Mouse (Mus musculus) skeletal muscle tissue, postnatal 0 days (tissue): Measurements from ENCODE around the gene Cbfa2t3. TPM values are rescaled to one million over a fixed set of nuclear protein-coding genes. Genes with fewer than 3 reads are reported as not detected.

Experiments
- microRNA-seq, 2 experiments: library from miRNA; unstranded; fragments of <30 nt; microRNA quantifications; one replicate each; pipeline ENCODE4; 2016
- polyA plus RNA-seq: library from polyadenylated mRNA; unstranded; fragments of >200 nt; fragmentation: Nextera tagmentation; extraction: Ambion mirVana; gene quantifications from 2 replicates; pipeline ENCODE4 v1.2.1, GENCODE M21; 2015

Cbfa2t3 gene
- polyA plus RNA-seq: 5.3 and 6.0 TPM in 2 replicates

GRCm38 (mm10) chr8:122699005-122699492 is at the start of gene Cbfa2t3:
Gene Cbfa2t3 (minus strand): TSS chr8:122699109.

GRCm38 (mm10) chr8:122622727-122623126 is 76.2 kb downstream of the Cbfa2t3 start, which contains the start of gene Pabpn1l:
Gene Pabpn1l (minus strand): TSS chr8:122622739.

GRCm38 (mm10) chr8:122611295-122612133 is 87.4 kb downstream of the Cbfa2t3 start, which contains the start of the genes Galns and Trappc2l:
Gene Galns (minus strand): TSS chr8:122611463.
Gene Trappc2l (plus strand): TSS chr8:122611640.

DNA sequence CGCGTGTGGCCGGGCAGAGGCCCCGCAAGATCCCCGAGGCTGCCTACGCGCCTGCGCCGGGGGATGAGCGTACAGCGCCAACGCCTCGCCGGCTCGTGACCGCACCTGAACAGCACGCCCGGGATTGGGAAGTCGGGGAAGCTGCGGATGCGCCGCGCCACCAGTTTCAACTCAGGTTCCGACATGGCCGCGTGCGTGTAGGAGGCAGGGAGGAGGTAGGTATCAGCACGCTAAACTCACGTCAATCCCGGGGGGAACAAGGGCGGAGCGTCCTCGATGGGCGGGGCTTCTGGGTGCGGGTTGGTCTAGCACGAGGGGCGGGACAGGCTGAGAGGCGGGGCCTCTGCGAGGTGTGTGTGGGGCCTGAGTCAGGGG is 122.3 kb downstream of the Cbfa2t3 start, which contains the start of gene Aprt:
Gene Aprt, minus strand, starts transcription at position 262 of the 375 bp plus-strand sequence.

Small RNA genes lying within 50 kb of the gene (microRNA-seq; reads per million reads assigned to microRNA genes)
- gene Mir6396: 0 reads per million in 2 experiments

Other genes starting within 250 kb of the Cbfa2t3 start
- 7.4 and 8.9 TPM in 2 replicates for gene Snai3, start 238.4 kb downstream of the Cbfa2t3 start, polyA plus RNA-seq
- gene Rnf166, start 223.0 kb downstream of the Cbfa2t3 start, polyA plus RNA-seq: 47.5 and 50.2 TPM in 2 replicates
- 19.5 and 25.7 TPM in 2 replicates for gene Ctu2, start 223.0 kb downstream of the Cbfa2t3 start, polyA plus RNA-seq
- gene Piezo1, start 147.8 kb downstream of the Cbfa2t3 start, polyA plus RNA-seq: 10.5 and 13.1 TPM in 2 replicates
- 7.2 and 9.0 TPM in 2 replicates for gene Cdt1, start 131.1 kb downstream of the Cbfa2t3 start, polyA plus RNA-seq
- 60.6 and 73.1 TPM in 2 replicates for gene Aprt, start 122.2 kb downstream of the Cbfa2t3 start, polyA plus RNA-seq
- gene Galns, start 87.6 kb downstream of the Cbfa2t3 start, polyA plus RNA-seq: 6.2 and 8.3 TPM in 2 replicates
- gene Trappc2l, start 87.5 kb downstream of the Cbfa2t3 start, polyA plus RNA-seq: 50.7 and 61.0 TPM in 2 replicates
- gene Pabpn1l, start 76.4 kb downstream of the Cbfa2t3 start, polyA plus RNA-seq: not detected in 2 replicates
- 14.0 and 14.7 TPM in 2 replicates for gene Acsf3, start 76.4 kb upstream of the Cbfa2t3 start, polyA plus RNA-seq
- 55.4 and 60.2 TPM in 2 replicates for gene Cdh15, start 148.9 kb upstream of the Cbfa2t3 start, polyA plus RNA-seq